Mouse (Mus musculus) left cerebral cortex, adult 9 months (tissue): Measurements from ENCODE around the gene Sept8.

Experiments
- DNase-seq, 2 experiments: peaks; one replicate each; pipeline ENCODE4 v3.0.0; 2022; ENCODE audit warnings: low spot score in 2 of 2

Sept8 gene

DNA sequence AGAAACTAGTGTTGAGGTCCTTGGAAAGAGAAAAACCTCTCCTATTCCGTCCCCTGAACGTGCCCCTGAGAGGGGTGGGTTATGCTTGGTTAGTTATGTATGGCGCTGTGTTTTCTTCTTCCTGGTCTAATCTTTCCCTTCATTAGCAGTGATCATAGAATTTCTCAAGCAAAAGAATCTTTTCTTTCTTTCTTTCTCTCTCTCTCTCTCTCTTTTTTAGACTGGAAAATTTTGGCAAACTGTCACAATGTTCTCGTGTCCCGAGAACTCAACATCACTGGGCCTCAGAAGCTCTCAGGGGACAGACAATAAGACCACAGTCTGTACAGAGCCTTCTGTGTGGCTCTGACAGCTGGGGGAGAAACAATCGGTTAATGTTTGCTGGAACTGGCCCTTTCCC, 23.6 kb upstream of the Sept8 start:
- DNase-seq = no peak

DNA sequence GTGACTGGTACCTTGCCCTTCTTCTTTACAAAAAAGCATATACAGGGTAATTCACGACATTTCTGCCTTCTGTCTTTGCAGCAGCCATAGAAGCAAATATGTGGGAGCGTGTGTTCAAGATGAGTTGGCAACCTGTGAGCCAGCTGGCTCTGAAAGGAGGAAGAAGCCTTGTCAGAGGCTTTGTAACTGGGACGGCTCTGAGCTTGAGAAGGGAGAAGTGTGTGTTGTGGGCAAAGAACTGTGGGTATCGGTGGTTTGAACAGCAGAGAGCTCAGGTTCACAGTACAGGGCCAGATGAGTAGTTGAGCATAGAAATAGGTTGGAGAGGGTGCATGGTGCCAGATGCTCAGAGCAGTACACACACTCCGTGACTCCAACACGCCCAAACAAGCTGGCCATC, 22.1 kb upstream of the Sept8 start:
- DNase-seq = peak in 1 of 2 experiments; percentile 74

DNA sequence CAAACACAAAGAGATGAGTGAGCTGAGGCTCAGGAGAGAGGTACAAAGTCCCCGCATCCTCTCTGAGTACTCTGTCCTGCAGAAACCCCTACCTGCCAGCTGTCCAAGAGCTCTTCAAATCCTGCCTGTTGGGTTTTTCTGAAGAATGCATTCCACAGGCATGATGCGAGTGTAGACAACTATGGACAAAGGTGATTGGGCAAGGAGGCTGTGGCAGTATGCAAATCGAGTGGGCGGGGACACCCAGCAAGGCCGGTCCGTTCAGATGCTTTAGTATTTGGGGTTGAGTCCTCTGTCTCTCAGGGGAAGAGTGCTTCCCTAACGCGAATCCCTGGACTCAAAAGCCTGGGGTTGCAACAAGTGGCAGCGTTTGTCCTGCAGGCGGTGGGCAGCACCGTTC, 18.5 kb upstream of the Sept8 start:
- no peak for DNase-seq

DNA sequence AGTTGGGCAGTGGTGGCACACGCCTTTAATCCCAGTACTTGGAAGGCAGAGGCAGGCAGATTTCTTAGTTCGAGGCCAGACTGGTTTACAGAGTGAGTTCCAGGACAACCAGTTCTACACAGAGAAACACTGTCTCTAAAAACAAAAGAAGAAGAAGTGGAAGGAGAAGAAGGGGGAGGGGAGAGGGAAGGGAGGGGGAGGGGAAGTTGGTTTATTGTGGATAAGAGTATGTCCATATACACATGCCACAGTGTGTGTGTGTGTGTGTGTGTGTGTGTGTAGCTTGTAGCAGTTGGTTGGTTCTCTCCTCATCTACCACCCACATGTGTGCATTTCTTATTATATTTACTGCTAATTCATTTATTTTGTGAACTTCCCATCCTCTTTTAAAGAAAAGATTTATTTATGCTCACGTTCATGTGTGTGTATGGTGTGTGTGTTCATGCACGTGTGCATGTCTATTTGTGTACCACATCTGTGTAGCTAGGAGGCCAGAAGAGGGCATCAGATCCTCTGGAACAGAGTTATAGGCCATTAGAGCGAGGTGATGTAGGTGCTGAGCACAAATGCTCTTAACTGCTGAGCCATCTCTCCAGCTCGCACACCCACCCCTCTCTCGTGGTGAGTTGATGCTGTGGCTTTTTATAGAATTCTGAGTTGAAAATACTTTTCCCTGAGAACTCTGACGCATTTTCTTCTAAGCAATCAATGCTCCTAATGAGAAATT, 16.9 kb upstream of the Sept8 start:
- peak in 1 of 2 experiments; percentile 58 for DNase-seq

DNA sequence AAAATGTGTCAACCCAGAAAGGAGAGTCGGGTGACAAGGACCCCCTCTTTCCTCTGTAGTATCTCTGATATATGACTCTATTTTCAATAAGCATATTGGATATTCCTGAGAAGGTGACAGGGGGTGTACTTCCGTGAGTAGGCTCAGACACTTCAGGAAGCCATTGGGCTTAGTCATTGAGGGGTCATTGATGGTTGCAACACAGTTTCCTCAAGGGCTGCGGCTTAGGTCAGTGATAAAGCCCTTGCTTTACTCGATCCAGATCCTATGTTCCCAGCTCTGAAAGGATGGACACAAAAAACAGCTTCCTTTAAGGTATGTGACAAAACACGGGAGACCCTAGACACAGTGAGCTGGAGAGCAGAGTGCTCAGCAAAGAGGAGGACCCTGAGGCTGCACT, 15.3 kb upstream of the Sept8 start:
- no peak for DNase-seq

DNA sequence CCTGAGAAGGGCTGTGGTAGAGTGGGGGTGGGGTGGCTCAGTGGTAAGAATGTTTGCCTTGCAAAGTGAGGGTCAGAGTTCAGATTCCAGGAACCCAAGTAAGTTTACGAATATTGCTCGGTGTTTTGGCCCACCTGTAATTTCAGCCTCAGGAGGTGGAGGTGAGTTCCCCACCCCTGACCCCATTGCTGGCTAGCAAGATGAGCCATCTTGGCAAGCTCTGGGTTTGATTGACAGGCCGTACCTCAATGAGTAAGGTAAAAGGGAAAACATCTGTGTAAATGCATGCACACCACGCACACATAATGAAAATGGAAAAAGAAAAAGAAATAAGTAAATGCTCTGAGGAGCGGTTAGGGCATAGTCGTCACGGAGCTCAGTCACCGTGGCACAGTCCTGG, 14.7 kb upstream of the Sept8 start:
- DNase-seq = no peak

DNA sequence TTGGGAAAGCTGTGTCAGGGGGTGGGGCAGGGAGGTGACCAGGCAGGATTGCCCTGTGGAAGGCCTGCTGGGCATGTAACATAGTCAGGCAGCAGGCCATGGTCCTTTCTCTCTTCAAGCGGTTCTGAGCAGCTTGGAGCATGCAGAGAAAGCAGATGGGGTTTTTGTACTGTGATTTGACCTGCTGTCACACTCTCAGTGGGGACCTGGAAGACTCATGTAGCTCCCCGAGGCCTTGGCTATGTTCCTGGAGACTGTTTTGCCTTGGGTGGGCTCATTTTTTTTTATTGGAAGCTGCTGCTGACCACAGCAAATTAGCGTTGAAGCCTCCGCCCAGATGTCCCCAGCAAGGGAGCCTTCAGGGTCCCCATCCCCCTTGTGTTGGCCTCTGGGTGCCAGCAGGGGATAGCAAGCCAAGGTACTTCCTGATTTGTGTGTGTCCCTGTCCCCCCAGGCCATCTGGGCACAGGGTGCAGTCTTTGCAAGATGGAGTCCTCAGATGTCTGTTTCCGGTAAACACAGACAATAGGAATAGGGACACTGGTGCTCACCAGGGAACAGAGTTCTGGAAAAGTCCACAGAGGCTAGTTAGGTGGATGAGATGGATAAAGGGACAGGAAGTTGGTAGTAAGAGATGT, 13.9 kb upstream of the Sept8 start:
- no peak for DNase-seq

DNA sequence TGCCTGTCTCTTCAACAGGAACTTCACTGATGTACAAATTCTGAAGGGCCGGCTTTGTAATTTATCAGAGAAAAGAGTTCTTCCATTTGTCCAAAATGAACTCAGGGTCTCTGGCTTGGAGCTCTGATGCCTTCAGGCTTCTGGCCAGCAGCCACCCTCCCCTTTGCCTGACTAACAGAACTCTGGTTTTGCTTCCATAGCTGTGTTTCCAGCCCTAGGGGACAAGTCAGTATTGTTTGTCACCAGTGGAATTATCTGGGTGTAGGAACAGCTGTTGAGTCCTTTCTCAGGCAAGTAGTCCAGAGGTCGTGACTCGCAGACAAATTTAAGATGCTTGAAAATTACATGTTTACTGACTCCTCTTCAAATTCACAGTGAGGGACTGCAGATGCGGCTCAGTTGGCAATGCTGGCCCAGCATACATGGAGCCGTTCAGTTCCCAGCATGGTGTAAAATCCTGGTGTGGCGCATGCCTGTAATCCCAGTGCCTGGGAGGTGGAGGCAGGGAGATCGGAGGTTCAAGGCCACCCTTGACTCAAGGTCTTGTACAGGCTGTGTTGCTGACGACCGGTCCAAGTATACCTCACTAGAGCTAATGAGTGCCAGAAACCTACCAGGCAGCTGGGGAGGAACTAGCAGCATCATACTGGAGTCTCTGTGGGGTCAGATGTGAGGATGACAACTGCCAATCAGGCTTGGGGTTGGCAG, 11.8 kb upstream of the Sept8 start:
- no peak for DNase-seq

DNA sequence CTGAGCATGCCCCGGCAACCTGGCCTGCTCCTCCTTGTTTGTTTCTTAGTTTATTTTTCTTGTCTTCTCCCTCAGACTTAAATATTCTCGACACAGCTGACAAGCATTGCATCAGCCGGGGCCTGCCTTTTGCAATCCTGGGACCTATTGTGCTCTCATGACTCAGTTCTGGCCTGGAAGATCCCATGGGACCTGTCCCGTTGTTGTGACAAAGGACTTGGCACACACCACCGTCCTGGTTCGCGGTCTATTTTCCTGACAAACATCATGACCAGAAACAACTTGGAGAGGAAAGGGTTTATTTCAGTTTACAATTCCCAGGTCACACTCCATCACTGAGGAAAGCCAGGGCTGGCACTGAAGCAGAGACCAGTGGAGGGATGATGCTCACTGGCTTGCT, 10.9 kb upstream of the Sept8 start:
- no peak for DNase-seq

DNA sequence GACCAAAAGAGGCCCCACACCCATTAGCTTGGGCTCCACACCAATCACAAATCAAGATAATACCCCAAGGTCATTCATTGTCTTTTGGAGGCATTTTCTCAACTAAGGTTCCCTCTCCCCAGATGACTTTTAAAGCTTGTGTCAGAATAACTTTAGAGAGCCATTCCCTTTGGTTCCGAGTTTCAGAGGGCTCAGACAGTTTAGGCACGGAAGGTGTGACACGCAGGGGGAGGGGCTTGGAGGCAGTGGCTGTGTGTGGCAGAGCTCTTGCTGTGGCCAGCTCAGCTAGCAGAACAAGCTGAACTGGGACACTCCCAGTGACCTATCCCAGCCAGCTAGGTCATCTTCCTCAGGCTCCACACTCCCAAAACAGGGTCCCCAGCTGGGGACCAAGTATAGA, 10.5 kb upstream of the Sept8 start:
- no peak for DNase-seq

DNA sequence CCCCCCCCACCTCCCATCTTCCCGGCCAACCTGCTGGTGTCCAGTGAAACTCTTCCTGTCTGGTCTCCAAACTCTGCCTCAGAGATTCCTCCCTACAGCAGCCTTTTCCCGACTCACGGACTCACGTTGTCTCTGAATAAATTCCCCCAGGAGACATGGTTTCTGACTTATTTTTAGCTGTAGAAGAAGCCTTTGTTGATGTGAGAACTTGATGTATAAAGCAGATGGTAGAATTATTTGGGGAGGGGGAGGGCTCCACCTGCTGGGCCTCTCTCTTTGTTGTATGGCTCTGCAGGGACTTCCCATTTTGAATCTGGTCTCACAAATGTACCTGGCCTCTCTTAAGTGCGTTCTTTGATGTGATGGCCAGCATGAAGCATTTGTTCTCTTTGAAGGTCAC, 8.7 kb upstream of the Sept8 start:
- DNase-seq = no peak

DNA sequence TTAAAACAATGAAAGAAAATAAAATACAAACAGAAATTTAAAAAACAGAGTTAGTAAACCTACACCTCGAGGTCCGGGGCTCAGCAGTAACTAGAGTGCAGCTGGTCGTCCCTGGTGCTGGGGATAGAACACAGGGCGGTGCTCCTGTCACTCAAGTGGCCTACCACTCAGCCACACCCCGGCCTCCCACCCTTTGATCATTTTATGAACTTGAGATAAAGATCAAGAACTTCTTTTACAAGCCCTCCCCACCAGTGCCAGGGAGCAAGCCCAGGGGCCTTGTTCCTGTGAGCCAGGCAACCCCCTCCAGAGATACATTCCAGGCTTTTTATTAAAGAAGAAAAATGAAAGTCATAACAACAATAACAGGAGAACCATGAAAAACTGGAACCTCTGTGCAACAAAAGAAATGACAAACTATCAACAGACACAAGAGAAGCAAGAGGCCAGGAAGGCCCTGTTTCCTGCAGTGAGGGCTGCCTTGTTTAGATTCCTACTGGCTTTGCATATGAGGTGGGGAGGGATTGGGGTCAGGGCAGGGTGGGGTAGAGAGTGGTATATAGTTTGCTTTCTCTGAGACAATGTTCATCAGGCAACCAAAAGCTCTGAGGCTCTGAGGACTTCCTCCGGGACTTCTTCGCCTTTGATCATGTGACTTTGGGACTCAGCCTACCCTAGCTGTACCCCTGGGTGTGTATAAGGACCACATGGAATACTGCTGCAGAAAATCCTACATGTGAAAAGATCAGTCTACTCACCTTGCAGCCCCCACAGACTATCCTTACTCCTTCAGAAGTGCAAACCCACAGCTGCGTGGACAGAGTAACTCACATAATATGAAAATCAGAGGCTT, 2.1 kb upstream of the Sept8 start:
- DNase-seq = no peak

DNA sequence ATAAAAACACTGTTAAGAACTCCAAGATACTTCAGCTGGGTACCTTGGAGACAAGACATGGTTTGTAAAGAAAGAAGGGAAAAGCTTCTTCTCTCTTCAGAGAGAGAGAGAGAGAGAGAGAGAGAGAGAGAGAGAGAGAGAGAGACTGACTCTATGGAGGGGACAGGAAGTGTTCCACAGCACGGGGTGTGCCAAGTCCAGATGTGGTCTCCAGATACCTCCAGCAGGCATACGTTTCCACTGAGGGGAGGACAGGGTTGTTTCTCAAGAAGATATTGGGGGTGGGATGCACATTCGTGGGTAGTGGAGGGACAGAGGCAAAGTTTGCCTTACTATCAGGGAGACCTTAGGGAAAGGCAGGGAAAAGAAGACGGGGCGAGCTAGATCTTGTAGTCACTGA, 298 bp upstream of the Sept8 start:
- no peak for DNase-seq

DNA sequence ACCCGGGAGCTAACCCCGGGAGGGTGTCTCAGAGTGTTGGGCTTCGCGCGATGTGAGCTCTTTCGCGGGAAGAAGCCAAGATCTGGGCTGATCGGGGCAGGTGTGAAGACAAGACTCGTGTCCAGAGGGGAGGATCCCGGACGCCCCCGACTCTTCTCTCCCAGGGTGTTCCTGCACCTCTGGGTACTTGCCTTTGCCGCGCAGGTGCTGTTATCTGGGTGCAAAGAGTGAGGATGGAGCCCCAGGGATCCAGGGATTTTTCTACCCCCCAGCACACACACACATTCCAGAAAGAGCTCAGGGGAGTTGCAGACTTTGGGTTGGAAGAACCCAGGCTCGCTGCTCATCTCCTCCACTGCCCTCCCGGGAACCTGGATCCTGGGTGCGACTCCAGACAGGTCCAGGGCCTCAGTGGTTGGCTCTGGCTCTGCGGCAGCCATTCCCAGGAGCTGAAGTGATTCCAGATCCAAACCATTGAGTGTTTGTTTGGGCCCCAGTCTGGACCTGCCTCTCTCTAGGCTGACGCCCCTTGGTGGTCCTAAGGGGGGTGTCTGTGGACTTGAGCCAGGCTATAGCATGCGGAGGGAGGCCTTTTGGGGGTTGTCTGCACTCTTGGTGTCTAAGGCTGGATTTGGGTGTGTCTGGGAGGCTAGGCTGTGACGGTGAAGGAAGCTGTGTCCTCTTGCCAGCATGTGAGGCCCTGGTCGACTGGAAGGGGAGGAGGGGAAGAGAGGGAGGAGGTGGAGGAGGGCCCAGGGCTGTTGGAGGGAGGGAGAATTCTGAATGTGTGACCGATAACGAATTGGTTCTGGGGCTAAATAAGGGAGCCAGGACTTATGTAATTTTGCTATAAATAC, 1.3 kb downstream of the Sept8 start:
- peak; percentile 58 to 81 for DNase-seq

DNA sequence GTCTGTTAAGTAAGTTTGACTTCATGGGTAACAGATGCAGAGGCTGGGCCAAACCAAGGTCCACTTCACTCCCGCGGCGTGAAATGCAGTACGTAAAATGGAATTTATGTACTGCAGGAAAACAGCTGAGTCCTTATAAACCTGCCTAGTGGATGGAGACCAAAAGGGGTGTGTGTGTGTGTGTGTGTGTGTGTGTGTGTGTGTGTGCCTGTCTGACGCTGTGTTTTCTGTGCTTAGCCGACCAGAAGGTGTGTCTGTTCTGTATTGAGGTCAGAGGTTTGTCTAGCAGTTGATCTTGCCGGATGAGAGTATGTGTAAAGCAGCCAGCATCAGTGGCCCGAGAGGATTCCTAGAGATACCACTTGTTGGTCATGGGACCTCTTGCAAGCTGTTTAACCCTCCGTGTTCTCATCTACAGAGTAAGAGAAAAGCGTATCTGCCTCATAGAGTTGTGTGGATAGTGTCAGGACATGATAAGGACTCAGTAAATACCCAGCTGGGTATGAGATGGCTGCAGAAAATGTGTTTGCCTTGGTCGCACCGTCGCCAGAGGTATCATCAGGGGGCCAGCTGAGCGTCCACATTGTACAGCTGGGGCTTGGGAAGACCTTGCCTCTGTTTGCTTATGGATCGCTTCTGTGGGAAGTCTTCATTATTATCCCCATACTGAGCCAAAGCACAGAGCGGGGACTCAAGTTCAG, 2.2 kb downstream of the Sept8 start:
- peak in 1 of 2 experiments; percentile 49 for DNase-seq

DNA sequence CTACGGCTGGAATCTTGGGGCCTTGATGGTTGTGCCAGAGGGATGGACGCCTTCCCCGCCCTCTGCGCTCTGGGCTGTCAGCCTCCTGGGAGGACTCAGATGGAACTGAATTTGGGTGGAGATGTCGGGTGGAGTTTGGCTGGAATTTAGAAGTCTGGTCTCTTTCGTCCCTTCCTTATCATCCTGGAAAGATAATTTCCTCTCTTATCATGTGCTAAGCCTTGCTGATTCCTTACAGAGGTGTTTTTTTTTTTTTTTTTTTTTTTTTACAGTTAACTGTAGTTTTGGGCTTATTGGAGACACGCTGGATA, 2.7 kb downstream of the Sept8 start:
- DNase-seq = no peak

DNA sequence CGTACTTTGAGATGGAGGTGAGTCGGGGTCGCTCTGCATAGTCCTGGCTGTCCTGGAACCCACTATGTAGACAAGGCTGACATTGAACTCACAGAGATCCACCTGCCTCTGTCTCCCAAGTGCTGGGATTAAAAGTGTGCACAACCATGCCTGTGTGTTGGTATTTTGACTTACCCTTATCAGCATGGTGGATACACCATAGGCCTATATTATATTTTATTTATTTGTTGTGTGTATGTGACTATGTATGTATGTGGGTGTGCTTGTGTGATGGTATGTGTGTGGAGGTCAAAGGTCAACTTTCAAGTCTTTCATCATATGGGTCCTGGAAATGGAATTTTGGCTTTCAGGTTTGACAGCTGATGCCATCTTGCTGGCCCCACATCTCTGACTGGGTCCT, 3.3 kb downstream of the Sept8 start:
- no peak for DNase-seq

DNA sequence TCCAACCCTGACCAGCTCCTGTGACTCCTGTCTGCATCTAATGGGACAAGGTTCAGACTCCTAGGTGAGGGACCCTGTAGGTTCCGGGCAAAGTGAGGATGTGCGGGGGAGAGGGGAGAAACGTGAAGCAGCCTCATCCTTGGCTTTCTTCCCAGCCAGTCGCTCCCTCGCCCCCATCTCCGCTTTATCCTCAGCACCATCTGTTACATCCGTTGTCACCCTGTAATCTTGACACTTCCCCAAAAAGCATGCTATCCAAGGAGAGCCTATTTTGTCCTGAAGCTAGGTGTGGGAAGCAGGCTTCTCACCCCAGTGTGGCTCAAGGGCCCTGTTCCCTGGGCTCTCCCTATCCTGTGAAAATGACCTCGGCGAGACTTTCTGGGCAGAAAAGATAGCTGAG, 3.9 kb downstream of the Sept8 start:
- DNase-seq = peak; percentile 64 to 85

DNA sequence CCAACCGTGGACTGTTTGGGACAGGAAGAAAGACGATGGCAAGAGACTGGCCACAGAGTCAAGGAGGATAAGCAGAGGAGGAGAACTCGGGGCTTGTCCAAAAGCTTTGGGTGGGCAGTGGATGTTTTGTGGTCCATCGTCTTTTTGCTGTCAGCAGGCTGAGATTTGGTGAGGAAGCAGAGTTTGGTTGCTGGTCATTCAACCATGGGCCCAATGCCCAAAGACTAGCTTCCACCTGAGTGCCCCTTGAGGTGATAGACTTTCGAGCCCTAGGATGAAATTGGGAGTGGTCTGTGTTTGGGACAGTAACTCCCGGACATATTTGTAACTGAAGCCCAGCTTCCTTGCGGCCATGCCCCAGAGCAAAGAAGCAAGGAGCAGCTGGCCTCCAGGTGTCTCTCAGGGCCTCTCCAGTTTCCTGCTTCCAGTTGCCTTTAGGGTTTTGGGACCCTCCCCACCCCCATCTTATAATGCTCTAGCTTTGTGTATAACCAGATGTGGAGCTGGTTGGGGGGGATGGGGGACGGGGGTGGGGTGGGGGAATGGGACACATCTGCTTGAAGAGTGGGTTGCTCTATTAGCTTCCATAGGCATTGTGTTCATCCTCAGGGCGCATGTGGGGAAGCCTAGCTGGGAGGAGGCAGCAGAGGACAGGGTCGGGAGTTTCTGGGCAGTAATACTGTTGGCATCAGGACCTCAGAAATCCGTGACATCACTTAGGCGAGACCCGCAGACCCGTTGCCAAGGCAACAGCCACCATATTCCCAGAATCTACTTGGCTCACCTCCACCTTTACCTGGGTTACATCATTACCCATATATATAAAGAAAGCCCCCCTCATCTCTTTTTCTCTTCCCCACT, 4.7 kb downstream of the Sept8 start:
- no peak for DNase-seq

DNA sequence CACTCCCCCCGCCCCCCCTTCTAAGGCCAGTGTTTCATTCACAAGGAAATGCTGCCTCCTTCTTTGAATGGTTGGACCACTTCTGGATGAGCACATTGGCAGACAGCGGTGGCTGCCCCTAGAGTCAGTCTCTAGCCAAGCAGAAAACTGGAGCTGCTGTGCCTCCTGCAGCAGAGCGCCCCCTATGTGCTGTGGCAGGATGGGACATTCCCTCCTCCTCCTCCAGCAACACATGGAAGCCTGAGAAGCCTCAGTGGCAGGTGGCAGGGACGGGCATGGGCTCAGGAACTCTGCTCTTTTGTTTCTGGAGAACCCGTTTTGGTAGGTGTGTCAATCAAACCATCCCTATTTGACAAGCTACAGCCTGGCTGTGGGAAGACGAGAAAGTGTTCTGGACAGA, 5.8 kb downstream of the Sept8 start:
- no peak for DNase-seq
